Mouse (Mus musculus) lung, adult 2 months (tissue): ENCODE results near the gene T2.

ENCODE experiments used
- CTCF ChIP-seq: fragments of 200-500 bp; IDR thresholded peaks from 2 replicates; pipeline ENCODE4 v1.5.1; 2011; ENCODE audit warnings: mild to moderate bottlenecking, low read length, control low read depth; ENCODE audit not compliant: insufficient read depth
- POLR2A ChIP-seq: fragments of 200-500 bp; IDR thresholded peaks from 2 replicates; pipeline ENCODE4 v1.6.1; 2011; ENCODE audit warnings: low read depth, mild to moderate bottlenecking, control low read depth, low read length, borderline replicate concordance; ENCODE audit errors: extremely low read depth

DNA sequence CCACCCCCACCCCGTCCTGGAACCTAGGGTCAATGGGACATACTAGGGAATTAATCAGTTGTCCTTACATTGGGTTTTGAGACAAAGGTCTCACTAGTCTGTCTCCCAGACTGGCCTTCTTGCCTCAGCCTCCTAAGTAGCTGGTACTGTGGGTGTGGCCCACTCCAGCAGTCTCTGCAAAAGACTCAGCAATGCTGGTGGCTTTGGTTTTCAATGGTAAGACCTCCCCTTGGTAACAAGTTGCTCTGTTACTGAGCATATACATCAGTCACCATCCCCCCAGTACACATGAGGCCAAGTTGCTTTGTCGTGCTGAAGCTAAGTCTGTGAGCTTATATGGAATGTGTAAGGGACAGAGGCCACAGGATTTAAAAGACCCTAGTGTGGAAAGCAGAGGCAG, 42.2 kb downstream of the T2 start:
- TF ChIP-seq CTCF (no peak), POLR2A (no peak)
